Mouse (Mus musculus) forebrain, embryonic 15.5 days (tissue): ENCODE measurements at regions not wholly inside any gene's neighbourhood (a gene's known extent, or its start where the extent isn't known, plus 50 kb on each side); places are given as distances from the start of the nearest gene placed in this dataset.

ENCODE experiments used
- ATAC-seq: fragments of 200-750 bp; cut with Nextera tagmentation; replicated peaks from 2 replicates; pipeline ENCODE4 v1.8.0; 2017; ENCODE audit warnings: mild to moderate bottlenecking, moderate TSS enrichment, moderate library complexity
- H3K27ac ChIP-seq: fragments of 300-500 bp; sonication (generic); replicated peaks from 2 replicates; pipeline ENCODE4 v1.5.1; 2015; ENCODE audit warnings: mild to moderate bottlenecking, inconsistent platforms
- H3K27me3 ChIP-seq: fragments of 300-500 bp; sonication (generic); 2 replicates; pipeline ENCODE4 v1.6.1; 2015; ENCODE audit warnings: inconsistent platforms
- H3K36me3 ChIP-seq: fragments of 300-500 bp; sonication (generic); 2 replicates; pipeline ENCODE4 v1.6.1; 2015; ENCODE audit warnings: mild to moderate bottlenecking, inconsistent platforms
- H3K4me1 ChIP-seq: fragments of 300-500 bp; sonication (generic); 2 replicates; pipeline ENCODE4 v1.6.1; 2015; ENCODE audit warnings: inconsistent platforms
- H3K4me2 ChIP-seq: fragments of 300-500 bp; sonication (generic); replicated peaks from 2 replicates; pipeline ENCODE4 v1.6.1; 2015; ENCODE audit warnings: mild to moderate bottlenecking, inconsistent platforms
- H3K4me3 ChIP-seq: fragments of 300-500 bp; sonication (generic); 2 replicates; pipeline ENCODE4 v1.5.1; 2015; ENCODE audit warnings: mild to moderate bottlenecking, inconsistent platforms
- H3K9ac ChIP-seq: fragments of 300-500 bp; sonication (generic); replicated peaks from 2 replicates; pipeline ENCODE4 v1.6.1; 2015; ENCODE audit warnings: mild to moderate bottlenecking, inconsistent platforms
- H3K9me3 ChIP-seq: fragments of 300-500 bp; sonication (generic); 2 replicates; pipeline ENCODE4 v1.6.1; 2016; ENCODE audit warnings: inconsistent platforms
- WGBS: fragments of 180-500 bp; shearing (Covaris S2); methylation state at CpG from one replicate; pipeline ENCODE4 v1.1.7; 2015; ENCODE audit warnings: mixed read lengths; 5-methylcytosine and 5-hydroxymethylcytosine counted together

DNA sequence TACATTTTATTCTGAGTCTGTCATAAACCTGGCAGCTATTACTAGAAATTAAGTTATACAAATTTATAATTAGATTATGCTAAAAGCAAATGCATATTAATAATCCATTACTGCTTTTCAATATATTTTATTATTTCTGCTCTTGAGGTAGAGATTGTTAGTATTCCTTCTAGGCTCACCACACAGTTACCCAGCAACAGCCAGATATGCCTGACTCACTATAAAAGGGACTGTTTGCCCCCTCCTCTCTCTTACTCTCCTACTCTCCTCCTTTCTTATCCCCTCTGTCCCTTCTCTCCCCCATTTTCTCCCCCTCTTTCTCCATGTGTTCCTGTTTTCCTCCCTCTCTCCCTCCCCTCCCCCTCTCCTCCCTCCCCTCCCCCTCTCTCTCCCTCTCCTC lies 98.7 kb downstream of the 4930505A04Rik start:
- peak; percentile 66; the same call in 1 of the 2 replicates for ATAC-seq
- no peaks in the 10 kb centered on the region for H3K4me1 ChIP-seq
- no peak overlapping the region for H3K4me2 ChIP-seq
- H3K9ac ChIP-seq, result no peak overlapping the region
- no peak overlapping the region for H3K27ac ChIP-seq
- no peaks in the 10 kb centered on the region for H3K36me3 ChIP-seq
- no peaks in the 10 kb centered on the region for H3K27me3 ChIP-seq
- H3K9me3 ChIP-seq, result no peaks in the 10 kb centered on the region
- H3K4me3 ChIP-seq, result no peak overlapping the region

DNA sequence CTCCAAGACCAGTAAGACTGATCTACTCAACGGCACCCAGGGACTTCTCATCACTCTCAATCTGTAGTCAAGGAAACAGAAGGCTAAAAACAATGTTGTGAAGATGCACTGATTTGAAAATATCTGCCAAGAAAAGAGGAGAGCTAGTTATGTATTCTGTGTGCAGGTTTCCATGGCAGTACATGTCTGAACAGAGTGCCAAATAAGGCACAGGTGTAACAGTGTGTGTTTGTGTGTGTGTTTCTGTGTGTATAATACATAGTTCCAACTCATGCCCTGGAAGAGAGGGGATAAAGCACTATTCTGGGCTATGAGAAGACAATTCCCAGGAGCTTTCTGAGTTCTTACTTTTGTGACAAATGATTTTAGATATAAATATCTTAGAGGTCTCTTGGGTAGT lies 99.7 kb downstream of the 4930505A04Rik start:
- no peak overlapping the region for H3K4me2 ChIP-seq
- H3K4me1 ChIP-seq, result no peaks in the 10 kb centered on the region
- H3K4me3 ChIP-seq, result no peak overlapping the region
- ATAC-seq, result 0 out of 2 replicates have a peak, but pooled peaks have one; percentile 36
- no peaks in the 10 kb centered on the region for H3K36me3 ChIP-seq
- WGBS, result 82% methylated on average over 1 of the region's 1 CpGs
- no peak overlapping the region for H3K27ac ChIP-seq
- no peak overlapping the region for H3K9ac ChIP-seq
- no peaks in the 10 kb centered on the region for H3K9me3 ChIP-seq
- no peaks in the 10 kb centered on the region for H3K27me3 ChIP-seq

DNA sequence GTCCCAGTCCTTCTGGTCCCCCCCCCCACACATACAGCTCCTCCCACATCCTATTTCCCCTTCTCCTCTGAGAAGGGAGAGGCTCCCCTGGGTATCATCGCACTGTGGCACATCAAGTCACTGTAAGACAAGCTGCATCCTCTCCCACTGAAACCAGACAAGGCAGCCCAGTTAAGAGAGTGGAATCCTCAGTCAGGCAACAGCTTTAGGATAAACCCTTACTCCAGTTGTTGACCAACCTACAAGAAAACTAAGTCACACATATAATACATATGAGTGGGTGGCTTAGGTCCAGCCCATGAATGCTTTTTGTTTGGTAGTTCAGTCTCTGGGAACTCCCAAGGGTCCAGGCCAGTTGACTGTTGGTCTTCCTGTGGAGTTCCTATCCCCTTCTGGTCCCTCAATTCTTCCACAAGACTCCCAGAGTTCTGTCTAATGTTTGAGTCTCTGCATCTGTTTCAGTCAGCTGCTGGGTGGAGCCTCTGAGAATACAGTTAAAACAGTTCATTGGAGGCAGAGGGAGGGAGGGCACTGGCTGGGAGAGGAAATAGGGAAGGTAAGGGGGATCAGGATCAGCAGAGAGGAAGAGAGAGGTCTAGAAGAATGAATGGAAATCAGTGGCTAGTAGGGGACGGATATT lies 101.7 kb upstream of the Sptbn1 start:
- 84% methylated on average over 2 of the region's 2 CpGs for WGBS

DNA sequence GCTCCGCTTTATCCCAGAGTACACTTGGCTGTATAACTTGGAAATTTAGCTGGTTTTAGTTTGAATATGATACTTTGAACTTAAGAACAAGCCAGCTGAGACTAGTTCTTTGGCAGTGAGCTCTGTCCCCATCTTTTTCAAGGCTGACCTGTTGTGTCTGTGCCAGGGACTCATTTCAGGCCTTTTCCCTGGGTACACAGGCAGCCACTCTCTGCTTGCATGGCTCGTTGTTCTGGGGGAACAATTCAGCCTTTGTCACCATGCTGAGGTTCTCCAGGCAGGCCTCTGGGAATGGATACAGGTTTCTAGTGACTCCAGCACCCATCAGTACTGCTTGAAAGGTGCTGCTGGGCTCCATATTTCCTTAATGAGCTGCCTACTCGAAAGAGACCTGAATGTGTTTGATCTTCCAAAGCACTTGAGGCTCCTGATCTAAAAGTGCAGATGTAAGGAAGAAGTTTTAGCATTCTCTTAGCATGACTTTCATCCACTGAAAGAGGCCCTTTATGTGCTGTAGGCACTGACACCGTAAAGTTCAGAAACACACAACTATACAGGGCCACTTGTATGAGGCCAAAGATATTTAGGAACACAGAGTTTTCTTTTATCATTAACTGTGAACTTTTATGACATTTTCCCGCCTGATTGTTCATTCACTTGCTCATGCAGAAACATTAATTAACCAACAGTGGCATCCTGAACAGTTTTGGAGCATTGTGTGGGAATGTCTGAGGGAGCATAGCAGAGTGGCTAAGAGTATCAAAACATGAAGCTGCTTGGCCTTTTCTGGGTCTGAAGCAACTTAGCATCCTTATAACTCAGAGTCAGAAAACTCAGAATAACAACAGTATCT lies 99.6 kb upstream of the Sptbn1 start:
- H3K36me3 ChIP-seq, result no peaks in the 10 kb centered on the region
- no peak overlapping the region for H3K9ac ChIP-seq
- no peak overlapping the region for H3K27ac ChIP-seq
- WGBS, result 30% methylated on average over 5 of the region's 5 CpGs
- no peaks in the 10 kb centered on the region for H3K27me3 ChIP-seq
- no peak overlapping the region for H3K4me3 ChIP-seq
- H3K9me3 ChIP-seq, result no peaks in the 10 kb centered on the region
- no peak overlapping the region for H3K4me2 ChIP-seq
- ATAC-seq, result peak; percentile 75
- H3K4me1 ChIP-seq, result no peaks in the 10 kb centered on the region

More for the DNA sequence above, 101.7 kb upstream of the Sptbn1 start:
- H3K9me3 ChIP-seq, result no peaks in the 10 kb centered on the region
- no peaks in the 10 kb centered on the region for H3K27me3 ChIP-seq
- no peak overlapping the region for H3K9ac ChIP-seq
- H3K4me3 ChIP-seq, result no peak overlapping the region
- H3K4me2 ChIP-seq, result no peak overlapping the region
- H3K36me3 ChIP-seq, result no peaks in the 10 kb centered on the region
- H3K4me1 ChIP-seq, result no peaks in the 10 kb centered on the region
- no peak overlapping the region for H3K27ac ChIP-seq
- ATAC-seq, result no peak

DNA sequence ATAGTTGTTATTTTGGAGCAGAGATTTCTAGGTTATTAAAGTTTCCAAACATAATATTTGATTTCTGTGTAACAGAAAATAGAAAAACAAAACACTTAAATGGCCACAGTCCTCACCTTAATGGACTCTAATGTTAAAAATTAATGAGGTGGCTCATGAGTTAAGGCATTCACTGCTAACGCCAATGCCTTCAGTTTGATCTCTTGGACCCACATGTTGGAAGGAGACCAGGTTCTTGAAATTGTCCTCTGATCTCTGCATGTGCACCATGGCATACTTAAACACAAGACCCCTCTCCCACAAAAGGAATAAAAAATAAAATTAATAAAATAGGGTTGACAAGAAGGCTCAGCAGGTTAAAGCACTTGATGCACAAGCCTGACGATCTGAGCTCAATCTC lies 98.5 kb upstream of the Sptbn1 start:
- ATAC-seq, result no peak
- H3K9ac ChIP-seq, result no peak overlapping the region
- 73% methylated on average over 2 of the region's 2 CpGs for WGBS
- H3K27me3 ChIP-seq, result no peaks in the 10 kb centered on the region
- no peaks in the 10 kb centered on the region for H3K36me3 ChIP-seq
- no peaks in the 10 kb centered on the region for H3K4me1 ChIP-seq
- no peaks in the 10 kb centered on the region for H3K9me3 ChIP-seq
- no peak overlapping the region for H3K27ac ChIP-seq
- no peak overlapping the region for H3K4me3 ChIP-seq
- H3K4me2 ChIP-seq, result no peak overlapping the region

DNA sequence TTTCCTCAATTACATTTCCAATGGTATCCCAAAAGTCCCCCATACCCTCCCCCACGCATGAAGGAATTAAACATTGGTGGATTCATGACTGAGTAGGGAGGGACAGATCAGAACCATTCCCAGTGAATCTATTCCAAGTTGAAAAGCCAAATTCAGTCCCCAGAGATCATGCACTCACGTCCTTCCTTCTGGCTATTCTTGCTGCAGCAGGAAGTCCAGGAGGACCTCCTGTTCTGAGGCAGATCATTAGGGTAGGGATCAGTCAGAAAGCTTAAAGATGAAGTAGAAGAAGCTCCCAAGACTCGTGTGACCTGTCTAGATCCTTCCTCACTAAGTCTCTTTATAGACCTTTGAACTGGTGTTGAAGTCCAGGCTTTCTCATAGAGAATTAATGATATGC lies 97.0 kb upstream of the Sptbn1 start:
- Histone ChIP-seq H3K36me3 (no peaks in the 10 kb centered on the region), H3K27ac (no peak overlapping the region), H3K9me3 (no peaks in the 10 kb centered on the region), H3K4me1 (no peaks in the 10 kb centered on the region), H3K9ac (no peak overlapping the region), H3K4me3 (no peak overlapping the region), H3K27me3 (no peaks in the 10 kb centered on the region), H3K4me2 (no peak overlapping the region)
- 74% methylated on average over 3 of the region's 3 CpGs for WGBS
- no peak for ATAC-seq

DNA sequence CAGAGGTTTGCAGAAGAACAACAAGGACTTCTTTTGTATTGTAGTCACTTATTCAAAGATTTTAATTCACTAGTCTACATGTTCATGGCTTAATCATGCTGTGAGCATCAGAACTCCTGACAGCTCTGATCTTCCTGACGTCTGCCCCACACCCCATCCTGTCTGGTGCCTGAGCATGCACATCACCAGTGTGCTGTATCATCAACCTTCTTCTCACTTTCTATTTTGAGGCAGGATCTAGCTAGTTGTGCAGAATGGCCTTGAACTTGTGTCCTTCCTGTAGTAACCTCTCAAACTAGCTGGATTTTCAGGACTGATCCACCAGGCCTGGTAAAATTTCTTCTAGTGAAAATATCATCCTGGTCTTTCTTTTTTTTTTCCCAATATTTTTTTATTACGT lies 96.6 kb upstream of the Sptbn1 start:
- H3K27ac ChIP-seq, result no peak overlapping the region
- no peaks in the 10 kb centered on the region for H3K4me1 ChIP-seq
- no peaks in the 10 kb centered on the region for H3K27me3 ChIP-seq
- no peak overlapping the region for H3K4me3 ChIP-seq
- no peaks in the 10 kb centered on the region for H3K36me3 ChIP-seq
- no peak for ATAC-seq
- H3K9ac ChIP-seq, result no peak overlapping the region
- no peaks in the 10 kb centered on the region for H3K9me3 ChIP-seq
- 73% methylated on average over 2 of the region's 2 CpGs for WGBS
- no peak overlapping the region for H3K4me2 ChIP-seq

DNA sequence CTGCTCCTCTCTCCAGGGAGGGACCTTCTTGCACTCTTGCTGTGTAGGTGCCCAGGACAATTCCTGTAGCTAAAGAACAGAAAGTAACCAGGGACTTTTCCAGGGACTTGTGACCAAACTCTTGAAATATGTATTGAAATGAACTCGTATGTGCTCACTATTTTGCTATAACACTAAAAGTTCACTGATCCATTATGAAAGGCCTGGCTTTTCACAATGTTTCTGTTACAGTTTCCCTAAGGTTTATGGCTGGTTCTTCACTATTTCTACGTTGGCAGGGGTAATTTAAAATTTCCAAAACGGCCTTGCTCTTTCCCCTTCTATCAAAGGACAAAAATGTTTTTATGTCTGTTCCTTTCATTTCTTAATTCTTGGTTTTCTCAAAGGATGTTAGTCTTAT lies 90.2 kb upstream of the Sptbn1 start:
- Histone ChIP-seq H3K4me3 (no peak overlapping the region), H3K27ac (no peak overlapping the region), H3K4me2 (no peak overlapping the region), H3K4me1 (no peaks in the 10 kb centered on the region), H3K27me3 (no peaks in the 10 kb centered on the region), H3K36me3 (no peaks in the 10 kb centered on the region), H3K9ac (no peak overlapping the region), H3K9me3 (no peaks in the 10 kb centered on the region)
- 85% methylated on average over 3 of the region's 3 CpGs for WGBS
- ATAC-seq, result no peak

DNA sequence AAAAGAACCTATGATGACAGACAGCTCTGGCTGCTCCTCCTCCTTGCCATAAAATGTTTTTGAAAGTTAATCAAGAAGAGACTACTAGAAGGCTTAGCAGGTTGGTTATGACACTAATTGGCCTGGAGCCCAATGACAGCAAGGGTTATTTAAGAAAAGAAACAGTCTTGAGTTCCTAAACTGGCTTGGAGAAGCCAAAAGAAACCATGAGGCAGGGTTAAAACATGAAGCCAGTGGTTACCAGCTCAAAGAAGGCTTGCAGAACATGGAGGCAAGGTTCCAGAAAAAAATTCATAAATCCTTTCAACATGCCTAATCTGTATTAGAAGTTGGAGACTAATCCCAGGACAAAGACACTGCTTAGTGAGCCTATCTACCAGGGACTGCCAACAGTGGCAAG lies 87.4 kb upstream of the Sptbn1 start:
- H3K27ac ChIP-seq, result no peak overlapping the region
- no peaks in the 10 kb centered on the region for H3K9me3 ChIP-seq
- no peak overlapping the region for H3K9ac ChIP-seq
- H3K4me3 ChIP-seq, result no peak overlapping the region
- no peak overlapping the region for H3K4me2 ChIP-seq
- H3K27me3 ChIP-seq, result no peaks in the 10 kb centered on the region
- no peaks in the 10 kb centered on the region for H3K4me1 ChIP-seq
- no peaks in the 10 kb centered on the region for H3K36me3 ChIP-seq
- no peak for ATAC-seq

DNA sequence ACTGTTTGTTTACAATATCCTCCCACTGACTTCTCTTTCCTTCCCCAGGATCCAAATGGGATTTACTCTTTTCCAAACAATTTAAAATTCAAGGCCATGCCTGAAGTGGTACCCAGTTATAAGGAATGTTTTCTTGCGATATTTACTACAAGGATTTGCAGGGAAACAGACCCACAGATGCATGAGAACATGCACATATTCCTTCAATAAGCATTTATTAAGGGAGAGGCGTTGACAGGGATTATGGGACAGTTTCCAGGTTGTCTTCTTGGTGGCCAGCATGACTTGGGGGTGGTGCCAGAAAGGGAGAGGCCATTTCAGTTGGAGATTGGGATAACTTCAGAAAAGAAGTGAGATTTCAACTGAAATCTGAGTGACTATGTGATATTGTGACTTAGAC lies 58.4 kb upstream of the Sptbn1 start:
- no peak overlapping the region for H3K4me3 ChIP-seq
- H3K4me1 ChIP-seq, result no peaks in the 10 kb centered on the region
- no peaks in the 10 kb centered on the region for H3K27me3 ChIP-seq
- WGBS, result 76% methylated on average over 2 of the region's 2 CpGs
- ATAC-seq, result no peak
- H3K9ac ChIP-seq, result no peak overlapping the region
- no peak overlapping the region for H3K27ac ChIP-seq
- no peak overlapping the region for H3K4me2 ChIP-seq
- no peaks in the 10 kb centered on the region for H3K36me3 ChIP-seq
- no peaks in the 10 kb centered on the region for H3K9me3 ChIP-seq
